Mouse (Mus musculus) myocyte (in vitro differentiated cells): ENCODE results near the gene Dnah2.

Source experiments
- POLR2A ChIP-seq: IDR thresholded peaks from one replicate; pipeline ENCODE4 v1.6.1; 2011; ENCODE audit warnings: low read depth, mild to moderate bottlenecking, control low read depth, moderate library complexity; ENCODE audit not compliant: insufficient read length
- USF1 ChIP-seq: IDR thresholded peaks from one replicate; pipeline ENCODE4 v1.6.1; 2011; ENCODE audit warnings: low read depth, mild to moderate bottlenecking, control low read depth, moderate library complexity

DNA sequence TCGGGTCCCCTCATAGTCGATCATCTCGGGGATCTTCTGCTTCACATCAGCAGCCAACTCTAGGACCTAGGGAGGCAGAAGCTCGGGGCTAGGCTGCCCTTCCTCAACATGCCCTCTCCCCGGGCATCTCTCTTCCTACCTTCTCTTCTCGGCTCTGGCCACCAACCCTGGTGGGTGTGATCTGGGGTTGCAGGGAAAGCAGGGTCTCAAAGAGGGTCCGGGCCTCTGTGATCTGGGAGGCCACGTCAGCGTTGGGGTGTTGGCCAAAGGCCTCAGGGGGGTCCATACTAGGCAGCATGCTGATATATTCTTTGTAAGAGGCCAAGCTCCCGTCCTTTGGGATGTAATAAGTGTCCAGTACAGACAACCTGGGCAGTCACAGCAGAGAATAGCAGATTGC, 126.1 kb downstream of the Dnah2 start:
- TF ChIP-seq POLR2A (no peak), USF1 (no peak)
